Mouse (Mus musculus): ENCODE measurements around the gene Phf11c. TPM values are rescaled to one million over a fixed set of nuclear protein-coding genes. Genes with fewer than 3 reads are reported as not detected.

Phf11c gene
- polyA plus RNA-seq (2014; fragmentation: Nextera tagmentation; extraction: Ambion mirVana), result 1.1 TPM in 2 replicates

DNA sequence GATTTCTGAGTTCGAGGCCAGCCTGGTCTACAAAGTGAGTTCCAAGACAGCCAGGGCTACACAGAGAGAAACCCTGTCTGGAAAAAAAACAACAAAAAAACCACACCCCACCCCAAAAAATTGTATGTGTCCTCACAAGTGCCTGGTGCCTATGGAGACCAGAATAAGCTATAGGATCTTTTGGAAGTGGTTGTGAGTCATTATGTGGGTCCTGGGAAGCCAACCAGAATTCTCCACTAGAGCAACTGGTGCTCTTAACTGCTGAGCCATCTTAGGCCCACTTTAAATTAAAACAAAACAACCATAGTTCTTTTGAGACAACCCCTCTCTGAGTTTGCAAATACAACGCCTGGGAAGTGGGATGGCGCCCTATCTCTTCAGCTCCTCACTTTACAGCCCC lies at the start of gene Phf11c:
Gene Phf11c (minus strand): TSS at position 101 of the 400 bp plus-strand sequence.
- Histone ChIP-seq H3K4me3 (ENCODE audit: low read depth, low read length) (no peak within 1 kb of the TSS), H3K27ac (ENCODE audit: low read depth) (no peak within 1 kb of the TSS), H3K4me1 (ENCODE audit: insufficient read depth) (no peaks in the 10 kb centered on the region), H3K27me3 (ENCODE audit: insufficient read depth, low read length) (no peaks in the 10 kb centered on the region), H3K36me3 (ENCODE audit: insufficient read depth) (no peaks in the 10 kb centered on the region), H3K9ac (no peak within 1 kb of the TSS), H3K9me3 (ENCODE audit: low read depth, low read length) (no peaks in the 10 kb centered on the region), H3K4me2 (no peak within 1 kb of the TSS)
- WGBS, result 81% methylated on average over 3 of the region's 3 CpGs
- TF ChIP-seq CTCF (IDR thresholded peaks at IDR 0.05; ENCODE audit: low read depth), result no peak
- DNase-seq (no peak), ATAC-seq (ENCODE audit: insufficient read depth) (no peak)

DNA sequence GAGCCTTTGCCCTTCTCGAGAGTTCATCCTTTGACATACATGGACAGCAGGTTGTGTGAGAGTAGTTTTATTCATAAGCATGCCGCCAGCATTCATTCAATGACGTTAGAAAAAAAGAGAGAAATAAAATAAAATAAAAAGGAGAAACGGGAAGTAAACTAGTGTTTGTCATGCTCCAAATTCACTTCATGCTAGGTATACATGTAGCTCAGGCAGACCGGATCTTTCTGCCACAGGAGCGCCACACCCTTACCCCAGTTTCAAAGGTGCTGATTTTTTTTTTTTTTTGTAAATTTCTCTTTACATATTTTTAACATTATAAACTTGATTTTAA lies 46.3 kb upstream of the Phf11c start:
- no peak for ATAC-seq (ENCODE audit: insufficient read depth)

DNA sequence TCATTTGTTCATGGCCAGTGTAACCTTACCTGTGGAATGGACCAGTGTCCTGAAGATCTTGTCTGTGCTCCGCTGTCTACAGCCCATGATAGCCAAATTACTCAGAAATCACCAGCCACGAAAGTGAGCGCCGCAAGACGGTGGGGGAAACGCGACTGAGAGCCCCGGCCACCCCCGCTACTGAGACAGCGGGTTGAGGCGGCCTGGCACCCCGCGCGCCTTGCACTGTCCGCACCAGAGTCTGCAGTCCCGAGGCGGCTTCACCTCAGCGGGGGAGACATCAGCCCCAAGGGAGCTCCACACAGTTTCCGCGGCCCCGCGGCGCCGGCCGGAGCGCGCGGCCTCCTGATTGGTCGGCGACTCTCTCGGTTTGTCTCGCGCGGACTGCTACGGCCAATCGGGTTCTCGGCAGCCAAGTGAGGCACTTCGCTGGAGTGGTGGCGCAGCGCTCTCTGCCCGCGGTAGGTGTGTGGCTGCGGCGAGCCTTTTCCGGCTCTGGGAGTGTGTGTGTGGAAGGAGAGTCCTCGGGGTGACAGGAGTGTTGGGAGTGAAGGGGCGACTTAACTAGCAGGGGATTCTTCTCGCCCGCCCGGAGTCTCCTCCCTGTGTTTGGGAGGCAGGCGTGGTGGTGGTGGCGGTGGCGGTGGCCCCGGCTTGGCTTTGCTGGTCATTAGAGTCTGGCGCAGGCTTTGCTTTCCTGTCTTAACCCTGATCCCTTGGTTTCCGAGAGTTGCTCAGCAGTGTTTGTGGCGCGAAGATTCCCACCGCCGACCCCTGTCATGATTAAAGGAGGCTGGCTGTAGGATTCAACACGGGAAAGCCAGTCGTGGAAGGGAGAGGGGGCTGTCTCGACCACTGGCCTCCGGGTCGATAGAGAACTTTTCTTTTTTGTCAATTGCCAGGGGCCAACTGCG lies 45.6 kb upstream of the Phf11c start, which contains the start of the genes Setdb2 and Cab39l:
Gene Setdb2 (minus strand): TSS at position 327 of the 914 bp plus-strand sequence.
Gene Cab39l (plus strand): TSS at position 415 of the 914 bp plus-strand sequence.
- peak within 1 kb of the TSS; percentile 75 for H3K27ac ChIP-seq (ENCODE audit: low read depth)
- H3K27me3 ChIP-seq (ENCODE audit: insufficient read depth, low read length), result no peaks in the 10 kb centered on the region
- WGBS, result under 1% methylated on average over 66 of the region's 66 CpGs
- DNase-seq (peak; percentile 97), ATAC-seq (ENCODE audit: insufficient read depth) (peak; percentile 99)
- no peaks in the 10 kb centered on the region for H3K36me3 ChIP-seq (ENCODE audit: insufficient read depth)
- no peaks in the 10 kb centered on the region for H3K9me3 ChIP-seq (ENCODE audit: low read depth, low read length)
- TF ChIP-seq CTCF (IDR thresholded peaks at IDR 0.05; ENCODE audit: low read depth), result peak; percentile 28; the same call in 1 of the 2 replicates
- no peaks in the 10 kb centered on the region for H3K4me1 ChIP-seq (ENCODE audit: insufficient read depth)
- peak within 1 kb of the TSS; percentile 83 for H3K4me2 ChIP-seq
- peak within 1 kb of the TSS; percentile 82 for H3K4me3 ChIP-seq (ENCODE audit: low read depth, low read length)
- H3K9ac ChIP-seq, result peak within 1 kb of the TSS; percentile 88

More for the DNA sequence above, 46.3 kb upstream of the Phf11c start:
- 9% methylated on average over 6 of the region's 6 CpGs for WGBS
- DNase-seq, result no peak
- Histone ChIP-seq H3K9ac (peak overlapping the region; percentile 88), H3K4me2 (peak overlapping the region; percentile 83), H3K36me3 (ENCODE audit: insufficient read depth) (no peaks in the 10 kb centered on the region), H3K4me1 (ENCODE audit: insufficient read depth) (no peaks in the 10 kb centered on the region), H3K27ac (ENCODE audit: low read depth) (peak overlapping the region; percentile 75), H3K4me3 (ENCODE audit: low read depth, low read length) (peak overlapping the region; percentile 82), H3K9me3 (ENCODE audit: low read depth, low read length) (no peaks in the 10 kb centered on the region), H3K27me3 (ENCODE audit: insufficient read depth, low read length) (no peaks in the 10 kb centered on the region)
- no peak for TF ChIP-seq CTCF (IDR thresholded peaks at IDR 0.05; ENCODE audit: low read depth)

DNA sequence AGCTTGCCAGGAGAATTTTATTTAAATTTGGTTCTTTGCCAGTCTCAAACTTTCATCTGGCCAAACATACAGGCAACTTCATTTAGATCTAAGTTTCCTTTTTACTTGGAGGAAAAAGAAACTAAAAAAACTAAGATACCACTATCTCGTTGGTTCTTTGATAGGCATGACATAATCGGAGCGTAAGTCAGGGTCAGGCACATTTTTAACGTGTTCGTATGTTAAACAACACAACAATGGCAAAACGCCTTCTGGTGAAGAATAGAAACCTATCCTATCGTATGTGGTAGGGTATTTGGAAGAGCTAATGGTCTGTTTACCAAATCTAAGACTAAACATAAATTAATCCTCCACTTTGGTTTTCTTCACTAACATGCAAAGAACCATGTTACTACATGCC lies 44.9 kb upstream of the Phf11c start:
- no peaks in the 10 kb centered on the region for H3K4me1 ChIP-seq (ENCODE audit: insufficient read depth)
- peak overlapping the region; percentile 75; the same call in 1 of the 2 replicates for H3K27ac ChIP-seq (ENCODE audit: low read depth)
- no peaks in the 10 kb centered on the region for H3K9me3 ChIP-seq (ENCODE audit: low read depth, low read length)
- peak; percentile 39 for DNase-seq
- H3K36me3 ChIP-seq (ENCODE audit: insufficient read depth), result no peaks in the 10 kb centered on the region
- H3K4me2 ChIP-seq, result peak overlapping the region; percentile 83
- ATAC-seq (ENCODE audit: insufficient read depth), result no peak
- H3K9ac ChIP-seq, result peak overlapping the region; percentile 88
- whole genome bisulfite sequencing, result 12% methylated on average over 7 of the region's 7 CpGs
- peak overlapping the region; percentile 82 for H3K4me3 ChIP-seq (ENCODE audit: low read depth, low read length)
- no peaks in the 10 kb centered on the region for H3K27me3 ChIP-seq (ENCODE audit: insufficient read depth, low read length)
- TF ChIP-seq CTCF (IDR thresholded peaks at IDR 0.05; ENCODE audit: low read depth), result no peak

DNA sequence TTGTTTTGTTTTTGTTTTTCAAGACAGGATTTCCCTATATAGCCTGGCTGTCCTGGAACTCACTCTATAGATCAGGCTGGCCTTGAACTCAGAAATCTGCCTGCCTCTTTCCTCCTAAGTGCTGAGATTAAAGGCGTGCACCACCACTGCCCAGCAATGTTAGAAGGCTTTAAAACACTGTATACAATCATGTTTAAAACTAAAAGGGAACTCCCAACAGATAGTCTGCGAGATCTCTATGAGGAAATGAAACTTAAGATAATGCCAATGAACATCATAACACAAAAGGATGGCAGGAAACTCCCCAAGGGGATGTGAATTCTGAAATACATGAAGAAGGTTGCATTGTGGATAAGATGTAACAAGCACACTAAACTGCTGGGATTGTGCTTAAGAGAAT lies 43.3 kb upstream of the Phf11c start:
- Histone ChIP-seq H3K27me3 (ENCODE audit: insufficient read depth, low read length) (no peaks in the 10 kb centered on the region), H3K4me1 (ENCODE audit: insufficient read depth) (no peaks in the 10 kb centered on the region), H3K9me3 (ENCODE audit: low read depth, low read length) (no peaks in the 10 kb centered on the region), H3K9ac (no peak overlapping the region), H3K4me3 (ENCODE audit: low read depth, low read length) (no peak overlapping the region), H3K27ac (ENCODE audit: low read depth) (no peak overlapping the region), H3K4me2 (no peak overlapping the region), H3K36me3 (ENCODE audit: insufficient read depth) (no peaks in the 10 kb centered on the region)
- ATAC-seq (ENCODE audit: insufficient read depth), result no peak
- 82% methylated on average over 2 of the region's 2 CpGs for WGBS
- DNase-seq, result no peak
- TF ChIP-seq CTCF (IDR thresholded peaks at IDR 0.05; ENCODE audit: low read depth), result no peak

DNA sequence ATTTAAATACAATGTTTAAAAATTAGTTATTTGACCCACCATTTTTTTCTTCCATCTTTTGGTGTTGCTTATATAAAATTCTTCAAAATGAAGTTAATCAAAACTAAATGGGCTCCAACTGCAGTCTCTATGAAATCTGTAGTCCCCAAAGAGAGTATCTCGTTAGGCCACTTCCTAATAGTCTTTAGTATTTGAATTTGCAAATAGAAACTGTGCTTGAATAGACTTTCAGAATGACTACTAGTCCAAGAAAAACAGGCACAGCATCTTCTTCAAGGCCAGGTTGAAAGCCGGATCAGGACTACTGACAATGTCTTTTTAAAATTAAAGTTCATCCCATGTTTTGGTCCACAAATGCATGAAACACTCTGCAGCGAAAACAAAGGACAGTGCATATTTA lies 42.2 kb upstream of the Phf11c start:
- H3K27me3 ChIP-seq (ENCODE audit: insufficient read depth, low read length), result no peaks in the 10 kb centered on the region
- no peaks in the 10 kb centered on the region for H3K36me3 ChIP-seq (ENCODE audit: insufficient read depth)
- H3K9ac ChIP-seq, result no peak overlapping the region
- no peak for ATAC-seq (ENCODE audit: insufficient read depth)
- DNase-seq, result no peak
- no peak overlapping the region for H3K27ac ChIP-seq (ENCODE audit: low read depth)
- no peak overlapping the region for H3K4me2 ChIP-seq
- H3K9me3 ChIP-seq (ENCODE audit: low read depth, low read length), result no peaks in the 10 kb centered on the region
- H3K4me3 ChIP-seq (ENCODE audit: low read depth, low read length), result no peak overlapping the region
- 90% methylated on average over 3 of the region's 3 CpGs for WGBS
- H3K4me1 ChIP-seq (ENCODE audit: insufficient read depth), result no peaks in the 10 kb centered on the region
- no peak for TF ChIP-seq CTCF (IDR thresholded peaks at IDR 0.05; ENCODE audit: low read depth)

DNA sequence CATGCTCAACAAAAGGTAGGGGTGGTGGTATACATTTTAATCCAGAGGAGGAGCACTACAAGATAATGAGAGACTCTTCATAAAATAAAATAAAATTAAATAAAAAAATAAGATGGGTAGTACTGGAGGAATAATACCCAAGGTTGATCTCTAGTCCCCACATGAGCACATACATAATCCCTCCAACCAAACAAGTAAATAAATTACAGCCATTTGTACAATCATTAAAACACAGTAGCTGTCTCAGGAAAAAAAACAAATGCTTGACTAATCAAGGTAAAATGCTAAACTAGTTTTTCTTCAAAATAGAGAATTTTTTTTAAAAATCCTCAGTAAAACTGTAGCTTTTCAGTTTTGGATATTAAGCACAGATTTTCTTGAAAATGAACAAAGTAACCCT lies 40.0 kb upstream of the Phf11c start:
- no peak for ATAC-seq (ENCODE audit: insufficient read depth)
- TF ChIP-seq CTCF (IDR thresholded peaks at IDR 0.05; ENCODE audit: low read depth), result no peak

More for the DNA sequence above, 40.0 kb upstream of the Phf11c start:
- DNase-seq, result no peak
- H3K9ac ChIP-seq, result no peak overlapping the region
- no peaks in the 10 kb centered on the region for H3K36me3 ChIP-seq (ENCODE audit: insufficient read depth)
- H3K27ac ChIP-seq (ENCODE audit: low read depth), result no peak overlapping the region
- H3K9me3 ChIP-seq (ENCODE audit: low read depth, low read length), result no peaks in the 10 kb centered on the region
- no peaks in the 10 kb centered on the region for H3K4me1 ChIP-seq (ENCODE audit: insufficient read depth)
- no peak overlapping the region for H3K4me3 ChIP-seq (ENCODE audit: low read depth, low read length)
- no peaks in the 10 kb centered on the region for H3K27me3 ChIP-seq (ENCODE audit: insufficient read depth, low read length)
- no peak overlapping the region for H3K4me2 ChIP-seq

Measured in lung, embryonic 14.5 days (tissue).